Mouse (Mus musculus) effector memory CD4-positive, alpha-beta T cell, adult 5 months (primary cell): ENCODE data around the gene Tubgcp2. TPM values are rescaled to one million over a fixed set of nuclear protein-coding genes. Genes with fewer than 3 reads are reported as not detected.

Source experiments
- polyA plus RNA-seq: library from polyadenylated mRNA; unstranded; fragments of 100-300 nt; shearing (Covaris generic); gene quantifications from one replicate; pipeline ENCODE4 v1.2.1, GENCODE M21; 2017

Tubgcp2 gene
- 29.8 TPM for polyA plus RNA-seq

DNA sequence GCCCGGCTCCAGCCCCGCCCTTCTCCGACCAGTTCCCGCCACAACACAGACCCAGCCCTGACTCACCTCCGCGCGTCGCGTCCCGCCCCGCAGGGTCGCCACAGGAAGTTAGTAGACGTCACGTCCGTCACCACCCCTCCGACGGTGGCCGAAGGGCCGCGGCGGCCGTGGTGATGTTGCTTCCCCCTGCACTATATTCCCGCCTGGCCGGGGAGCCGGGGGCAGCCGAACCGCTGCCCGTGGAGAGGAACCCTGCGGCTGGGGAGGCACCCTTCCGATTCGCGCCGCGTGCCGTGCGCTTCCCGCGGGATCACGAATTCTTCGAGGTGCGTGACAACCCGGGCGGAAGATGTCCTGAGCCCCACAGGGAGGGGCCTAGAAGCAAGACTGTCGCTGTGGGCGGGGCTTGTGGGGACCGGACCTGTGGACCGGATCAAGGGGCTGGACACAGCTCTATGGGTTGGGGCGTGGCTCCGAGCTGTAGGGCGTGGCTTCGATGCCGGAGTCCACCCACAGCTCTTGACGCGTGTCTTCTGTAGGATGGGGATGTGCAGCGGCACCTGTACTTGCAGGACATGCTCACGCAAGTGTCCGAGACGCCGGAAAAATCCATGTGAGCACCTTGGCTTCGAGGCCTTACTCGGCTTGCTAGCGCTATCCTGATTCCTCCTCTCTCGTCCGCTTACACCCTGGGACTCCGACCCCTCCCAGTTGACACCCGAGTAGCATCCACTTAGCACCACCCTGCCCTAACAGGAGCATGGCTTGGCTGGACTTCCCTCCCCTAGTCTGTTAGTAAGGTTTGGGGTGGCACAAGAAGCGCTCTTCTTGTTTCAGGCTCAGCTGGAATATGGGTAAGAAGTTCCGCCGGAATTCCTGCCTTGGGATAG lies at the start of gene Tubgcp2, which contains the start of gene Zfp511:
TSS of gene Tubgcp2 (minus strand) at position 389 of the 890 bp plus-strand sequence.
TSS of gene Zfp511 (plus strand) at position 111 of the 890 bp plus-strand sequence.

GRCm38 (mm10) chr7:140082242-140082678 lies 45.8 kb upstream of the Tubgcp2 start, which contains the start of gene Caly:
Caly (minus strand) TSS chr7:140082548.

DNA sequence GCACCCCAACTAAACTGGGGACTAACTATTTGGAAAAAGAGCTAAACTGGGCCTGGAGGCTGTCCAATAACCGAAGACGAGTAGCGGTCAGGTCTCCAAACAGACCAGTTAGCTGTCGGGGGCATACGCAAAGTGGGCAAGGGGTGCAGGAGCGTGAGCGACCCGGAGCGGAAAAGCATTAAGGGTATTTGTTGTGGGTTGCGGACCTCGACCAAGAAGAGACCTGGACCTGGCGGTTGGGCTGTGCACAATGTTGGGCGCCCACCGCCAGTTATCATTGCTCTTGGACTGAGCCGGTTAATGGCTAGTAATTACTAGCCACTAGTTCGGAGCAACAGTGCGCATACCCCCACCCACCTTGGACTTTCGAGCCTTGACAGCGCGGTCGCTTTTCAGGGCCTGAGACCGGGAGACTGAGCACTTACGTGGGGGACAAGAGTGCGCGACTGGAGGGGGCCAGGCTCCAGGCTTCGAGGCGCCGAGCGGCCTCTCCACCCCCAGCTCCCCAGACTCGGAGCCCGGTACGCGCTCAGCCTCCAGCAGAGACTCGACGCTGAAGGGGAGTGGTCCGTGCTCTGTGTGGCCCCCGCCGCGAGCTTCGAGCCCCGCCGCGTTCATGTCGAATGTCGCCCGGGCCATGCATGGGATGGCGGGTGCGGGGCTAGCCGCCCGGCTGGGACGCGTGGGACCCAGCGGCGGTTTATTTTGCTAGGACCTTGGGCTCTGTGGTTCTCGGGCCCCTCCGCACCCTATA lies 12.1 kb upstream of the Tubgcp2 start, which contains the start of gene Msx3:
TSS of gene Msx3 (minus strand) at position 729 of the 754 bp plus-strand sequence.

GRCm38 (mm10) chr7:139992406-139992805 lies 44.1 kb downstream of the Tubgcp2 start, which contains the start of gene Adam8:
Adam8 (minus strand) TSS chr7:139992562.

GRCm38 (mm10) chr7:139978278-139978892 lies 58.1 kb downstream of the Tubgcp2 start, which contains the start of gene 6430531B16Rik:
6430531B16Rik (minus strand) TSS chr7:139978755.

Other genes starting within 250 kb of the Tubgcp2 start
- gene Adgra1, start 202.5 kb downstream of the Tubgcp2 start, polyA plus RNA-seq, result not detected
- gene Kndc1, start 142.0 kb downstream of the Tubgcp2 start, polyA plus RNA-seq, result 0.16 TPM
- gene Utf1, start 92.9 kb downstream of the Tubgcp2 start, polyA plus RNA-seq, result 9.8 TPM
- 0.87 TPM for gene 6430531B16Rik, start 57.9 kb downstream of the Tubgcp2 start, polyA plus RNA-seq
- gene Adam8, start 44.1 kb downstream of the Tubgcp2 start, polyA plus RNA-seq, result 11.3 TPM
- gene Zfp511, start 278 bp downstream of the Tubgcp2 start, polyA plus RNA-seq, result 46.2 TPM
- gene Msx3, start 12.4 kb upstream of the Tubgcp2 start, polyA plus RNA-seq, result not detected
- gene Caly, start 45.9 kb upstream of the Tubgcp2 start, polyA plus RNA-seq, result not detected
- not detected for gene Prap1, start 56.7 kb upstream of the Tubgcp2 start, polyA plus RNA-seq
- gene Fuom, start 65.8 kb upstream of the Tubgcp2 start, polyA plus RNA-seq, result 6.1 TPM
- 2.3 TPM for gene Paox, start 79.1 kb upstream of the Tubgcp2 start, polyA plus RNA-seq
- 27.2 TPM for gene Echs1, start 79.8 kb upstream of the Tubgcp2 start, polyA plus RNA-seq
- gene Mtg1, start 100.9 kb upstream of the Tubgcp2 start, polyA plus RNA-seq, result 17.8 TPM
- not detected for gene Sprn, start 118.2 kb upstream of the Tubgcp2 start, polyA plus RNA-seq
- gene Olfr522, start 128.1 kb upstream of the Tubgcp2 start, polyA plus RNA-seq, result not detected
- not detected for gene Olfr523, start 136.5 kb upstream of the Tubgcp2 start, polyA plus RNA-seq
- 0.85 TPM for gene Olfr524, start 169.3 kb upstream of the Tubgcp2 start, polyA plus RNA-seq
- 3.7 TPM for gene Cd163l1, start 181.6 kb upstream of the Tubgcp2 start, polyA plus RNA-seq
- gene 5830411N06Rik, start 210.6 kb upstream of the Tubgcp2 start, polyA plus RNA-seq, result 9.9 TPM